Mouse (Mus musculus) hindlimb bud, embryonic 11.5 days (tissue): ENCODE data around the gene Nup98.
A peak's percentile ranks its signal among the peaks of the same experiment; 100 is the strongest.

Source experiments
- DNase-seq: peaks from one replicate; pipeline ENCODE4 v3.0.0-alpha.2; 2012; ENCODE audit warnings: low read depth, low spot score; ENCODE audit errors: extremely low spot score

The Nup98 gene

DNA sequence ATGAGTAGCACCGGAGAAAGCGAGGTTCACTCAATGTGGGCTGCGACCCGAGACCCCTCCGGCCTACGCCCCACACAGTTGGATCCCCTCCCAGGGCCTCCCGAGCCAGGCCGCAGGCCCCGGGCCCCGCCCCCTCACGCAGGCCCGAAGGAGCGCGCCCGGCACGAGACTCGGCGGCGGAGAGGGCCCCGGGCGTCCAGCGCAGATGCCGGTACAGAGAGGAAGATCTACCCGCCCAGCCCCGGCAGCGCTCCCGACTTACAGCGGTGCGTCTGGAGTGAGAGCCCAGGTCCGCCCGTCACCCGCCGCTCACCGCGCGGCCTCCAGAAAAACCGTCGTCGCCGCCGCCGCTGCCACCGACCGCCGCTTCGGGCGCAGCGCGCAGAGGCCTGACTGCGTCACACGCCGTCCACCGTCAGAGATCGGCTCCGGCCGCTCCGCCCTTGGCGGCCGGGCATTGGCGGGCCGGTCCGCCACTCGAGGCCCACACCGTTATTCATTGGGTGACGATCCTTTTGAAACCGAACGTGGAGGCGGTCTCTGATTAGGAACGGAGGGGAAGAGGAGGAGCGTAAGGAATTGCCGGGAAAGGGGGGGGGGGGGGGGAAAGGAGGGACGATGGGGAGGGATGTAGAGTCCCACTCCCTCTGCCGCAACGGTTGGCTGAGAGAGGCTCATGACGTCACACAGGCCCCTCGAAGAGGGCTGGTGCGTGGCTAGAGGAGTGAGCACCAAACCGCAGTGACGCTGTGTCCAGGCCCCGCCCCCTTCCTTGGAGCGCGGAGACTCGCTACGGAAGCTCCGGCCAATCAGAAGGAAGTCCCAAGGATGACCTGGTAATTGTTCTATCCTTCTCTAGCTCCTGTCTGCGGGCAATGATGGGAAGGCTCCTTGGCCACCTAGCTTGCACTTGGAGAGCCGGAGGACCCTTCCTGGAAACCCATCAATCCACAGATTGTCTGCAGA is at the start of gene Nup98, which contains the start of gene Pgap2:
Nup98 (minus strand) TSS at position 421 of the 966 bp plus-strand sequence.
Pgap2 (plus strand) TSS at position 453 of the 966 bp plus-strand sequence.
- DNase-seq = peak; percentile 95

GRCm38 (mm10) chr7:102258753-102259152 is 48.8 kb upstream of the Nup98 start:
- no peak for DNase-seq

- DNase-seq = no peak
Observed at GRCm38 (mm10) chr7:102258189-102258588, 48.2 kb upstream of the Nup98 start.

DNA sequence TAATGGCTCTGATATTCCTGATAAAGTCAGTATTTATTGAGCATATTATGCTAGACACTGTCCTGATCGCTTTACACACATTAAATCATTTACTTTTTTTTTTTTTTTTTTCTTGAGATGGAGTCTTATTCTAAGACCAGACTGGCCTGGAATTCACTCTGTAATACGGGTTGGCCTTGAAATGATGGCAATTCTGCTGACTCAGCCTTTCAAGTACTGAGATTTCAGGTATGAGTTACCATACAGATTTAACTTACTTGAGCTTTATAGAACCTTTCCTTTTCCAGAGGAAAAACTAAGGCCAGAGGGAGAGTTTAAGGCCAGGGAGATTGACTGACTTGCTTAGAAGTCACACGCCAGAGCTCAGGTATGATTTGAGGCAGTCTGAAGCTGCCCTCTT is 46.7 kb upstream of the Nup98 start:
- DNase-seq = no peak

- DNase-seq = no peak
Observed at GRCm38 (mm10) chr7:102255954-102256353, 46.0 kb upstream of the Nup98 start, which contains the start of gene Rhog. Gene Rhog, minus strand, starts transcription at chr7:102256054.

DNA sequence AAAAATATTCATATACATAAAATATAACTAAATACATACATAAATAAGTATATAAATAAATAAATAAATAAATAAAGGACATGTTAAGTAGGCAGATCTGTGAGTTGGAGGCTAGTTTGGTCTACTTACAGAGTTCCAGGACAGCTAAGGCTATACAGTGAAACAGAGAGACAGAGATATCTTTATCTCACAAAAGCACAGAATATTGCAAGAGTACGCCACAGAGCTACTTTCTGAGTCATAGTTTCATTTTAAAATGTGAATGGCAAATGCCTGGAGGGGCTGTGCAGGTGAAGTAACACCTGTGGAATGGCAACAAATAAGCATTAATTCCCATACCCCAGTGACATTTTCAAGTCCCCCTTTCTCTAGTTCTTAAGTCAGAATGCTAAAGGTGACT is 43.7 kb upstream of the Nup98 start:
- DNase-seq = no peak

GRCm38 (mm10) chr7:102250631-102251214 is 40.7 kb upstream of the Nup98 start:
- DNase-seq = no peak

DNA sequence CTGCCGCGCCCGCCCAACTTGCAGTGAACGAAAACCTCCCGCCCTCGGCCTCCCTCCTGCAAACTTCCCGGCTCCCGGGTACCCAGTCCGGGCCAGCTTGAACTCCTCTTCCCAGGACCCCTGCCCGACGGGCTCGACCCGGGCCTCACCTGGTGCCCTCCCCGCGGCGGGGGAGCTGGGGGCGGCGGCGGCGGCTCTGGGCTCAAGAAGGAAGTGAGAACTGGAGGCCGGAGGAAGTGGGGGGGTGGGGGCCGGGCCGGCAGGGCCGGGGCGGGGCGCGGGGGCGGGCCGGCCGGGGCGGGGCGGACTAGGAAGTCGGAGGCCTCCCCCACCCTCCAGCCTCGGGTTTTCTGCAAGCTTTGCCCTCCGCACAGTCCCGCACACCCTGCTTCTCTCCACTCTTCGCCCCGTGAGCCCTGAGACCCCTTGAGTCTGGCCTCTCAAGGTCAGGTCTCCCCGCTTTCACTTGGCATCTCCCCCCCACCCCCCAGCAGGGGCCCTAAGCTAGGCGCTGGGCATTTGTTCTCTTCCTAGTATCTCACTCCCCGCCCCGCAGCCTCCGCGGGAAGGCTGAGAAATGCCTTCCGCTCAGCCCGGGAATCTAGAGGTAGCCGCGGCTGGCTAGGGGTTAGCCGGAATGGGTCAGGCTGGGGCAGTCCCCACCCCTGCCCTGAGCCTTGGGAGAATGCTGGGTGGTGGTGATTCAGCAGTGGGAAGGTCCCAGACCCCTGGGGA is 40.1 kb upstream of the Nup98 start:
- no peak for DNase-seq

DNA sequence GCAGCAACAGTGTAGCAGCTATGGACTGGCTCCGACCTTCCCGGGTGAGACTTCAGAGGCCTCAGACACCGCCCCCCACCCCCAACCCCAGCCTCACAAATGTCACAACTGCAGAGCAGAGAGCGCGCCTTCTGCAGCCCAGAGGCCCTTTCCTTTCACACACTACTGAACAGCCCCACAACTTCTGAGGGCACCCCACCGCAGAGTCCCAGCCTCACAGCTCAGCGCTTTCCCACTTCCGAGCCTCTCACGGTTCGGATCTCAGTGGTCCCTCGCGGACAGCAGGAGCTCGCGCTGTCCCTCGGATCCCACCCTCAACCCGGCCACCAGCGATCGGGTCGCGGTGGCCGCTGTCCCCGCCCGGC is 39.5 kb upstream of the Nup98 start:
- no peak for DNase-seq

GRCm38 (mm10) chr7:102248691-102249404 is 38.9 kb upstream of the Nup98 start:
- no peak for DNase-seq

- DNase-seq = no peak
Observed at GRCm38 (mm10) chr7:102246956-102247797, 37.2 kb upstream of the Nup98 start.

DNA sequence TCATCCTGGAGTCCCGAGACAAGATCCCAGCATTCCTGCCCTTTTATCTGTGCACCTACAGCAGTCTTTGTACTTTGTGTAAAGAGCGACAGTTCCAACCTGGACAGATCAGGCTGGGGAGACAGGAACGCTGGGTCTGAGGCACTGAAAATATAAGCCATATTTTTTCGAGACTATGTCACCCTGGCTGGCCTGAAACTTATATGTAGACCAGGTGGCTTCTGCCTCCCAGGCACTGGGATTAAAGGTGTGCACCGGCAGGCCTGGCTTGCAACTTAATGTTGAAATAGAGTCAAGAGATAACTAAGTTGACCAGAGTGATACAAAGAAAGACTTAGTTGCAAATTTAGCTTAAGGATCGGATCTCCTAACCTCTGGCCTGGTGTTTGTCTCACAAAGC is 36.3 kb upstream of the Nup98 start:
- DNase-seq = no peak

- DNase-seq = no peak
Observed at GRCm38 (mm10) chr7:102245775-102246174, 35.8 kb upstream of the Nup98 start.

- no peak for DNase-seq
Observed at GRCm38 (mm10) chr7:102244782-102245535, 35.0 kb upstream of the Nup98 start.

DNA sequence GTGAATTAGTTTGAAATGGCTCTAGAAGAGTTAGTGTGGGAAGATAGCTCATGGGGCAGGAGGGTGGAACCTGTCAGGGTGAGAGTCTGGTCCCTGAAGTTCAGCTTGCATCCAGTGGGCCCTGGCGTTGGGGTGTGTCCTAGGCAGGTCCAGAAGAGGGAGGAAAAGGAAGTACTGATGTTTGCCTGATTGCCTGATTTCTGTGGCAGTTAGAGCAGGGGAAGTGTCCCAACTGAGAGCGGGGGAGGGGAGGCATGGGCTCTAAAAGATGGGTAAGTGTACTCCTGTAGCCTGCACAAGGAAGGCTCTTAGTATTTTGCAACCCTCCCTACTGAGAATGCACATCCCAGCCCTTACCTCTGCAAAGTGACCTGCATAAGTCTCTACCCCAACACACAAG is 33.9 kb upstream of the Nup98 start:
- DNase-seq = no peak

GRCm38 (mm10) chr7:102242917-102243316 is 32.9 kb upstream of the Nup98 start:
- no peak for DNase-seq

- DNase-seq = no peak
Observed at GRCm38 (mm10) chr7:102242371-102242770, 32.4 kb upstream of the Nup98 start.

- DNase-seq = no peak
Observed at GRCm38 (mm10) chr7:102239591-102239990, 29.6 kb upstream of the Nup98 start.

DNA sequence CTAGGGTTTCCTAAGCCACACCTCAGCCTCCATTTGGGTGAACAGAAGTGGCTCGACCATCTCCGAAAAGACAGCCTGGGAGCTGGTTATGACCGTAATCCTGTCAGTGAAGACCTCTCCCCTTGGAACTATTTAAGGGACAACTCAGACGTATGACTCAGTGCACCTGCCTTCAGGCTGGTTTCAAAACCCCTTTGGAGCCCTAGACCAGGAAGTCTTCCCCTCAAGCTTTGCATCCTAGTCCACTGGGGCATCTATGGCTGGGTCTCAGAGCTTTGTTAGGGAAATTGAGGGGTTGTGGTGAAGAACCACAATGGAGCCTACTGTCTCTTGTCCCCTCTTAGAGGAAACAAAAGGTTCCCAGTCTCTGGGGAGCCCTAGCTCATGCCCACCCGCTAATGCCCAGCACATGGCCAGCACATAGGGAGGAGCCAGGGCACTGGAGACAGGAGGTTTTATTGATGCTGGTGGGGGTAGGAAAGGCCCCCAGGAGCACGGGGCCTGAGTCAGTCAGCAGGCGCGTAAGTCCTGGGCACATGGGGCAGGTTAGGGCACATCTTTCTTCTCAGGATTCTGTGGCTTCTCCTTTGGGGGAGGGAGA is 28.8 kb upstream of the Nup98 start:
- no peak for DNase-seq
